Mouse (Mus musculus) left cerebral cortex, adult 9 months (tissue): ENCODE measurements around the gene Lcat.
"Not testable (repeated sequence)": the region's sequence is repeated elsewhere in the genome, so short reads cannot be mapped to it uniquely, and the experiment has no call there.

Experiments used
- DNase-seq, 2 experiments: peaks; one replicate each; pipeline ENCODE4 v3.0.0; 2022; ENCODE audit warnings: low spot score in 2 of 2

Lcat gene

DNA sequence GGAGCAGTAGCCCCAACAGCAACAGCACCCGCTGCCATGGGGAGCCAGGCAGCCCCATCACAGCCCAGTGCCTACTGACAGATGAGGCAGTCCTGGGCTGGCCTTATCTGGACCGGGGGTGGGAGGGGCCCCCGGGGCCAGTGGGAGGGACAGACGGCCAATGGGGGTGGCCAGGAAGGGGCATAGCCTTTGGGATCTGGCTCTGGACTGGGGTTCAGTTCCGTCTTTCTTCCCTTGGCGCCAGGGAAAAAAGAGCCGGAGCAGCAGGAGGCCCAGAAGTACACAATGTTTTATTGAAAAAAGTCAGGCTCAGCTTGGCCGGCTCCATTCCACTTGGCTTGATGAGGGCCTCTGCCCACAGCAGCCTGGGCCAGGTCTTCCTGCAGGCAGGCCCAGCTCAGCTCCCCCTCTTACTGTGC is at the start of gene Lcat:
Lcat (minus strand) TSS at position 62 of the 419 bp plus-strand sequence.
- DNase-seq: peak in 1 of 2 experiments; percentile 46

DNA sequence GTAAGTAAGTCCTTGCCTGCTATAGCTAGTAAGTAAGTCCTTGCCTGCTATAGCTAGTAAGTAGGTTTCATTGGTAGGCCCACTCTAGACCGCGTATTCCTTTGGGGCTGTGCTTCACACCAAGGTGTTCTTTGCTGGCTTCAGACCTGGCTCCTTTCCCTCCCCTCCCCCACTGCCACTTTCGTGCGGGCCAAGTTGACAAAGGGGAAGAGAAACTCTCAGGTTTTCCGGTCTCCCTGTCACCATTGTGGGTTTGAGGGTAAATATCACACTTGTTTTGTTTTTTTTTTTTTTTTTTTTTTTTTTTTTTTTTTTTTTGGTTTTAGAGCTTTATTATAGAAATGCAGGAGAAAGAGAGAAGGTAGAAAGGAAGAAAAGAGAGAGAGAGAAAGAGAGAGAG is 49.3 kb upstream of the Lcat start:
- DNase-seq: no peak

GRCm38 (mm10) chr8:105991546-105991945 is 48.4 kb upstream of the Lcat start:
- no peak for DNase-seq

- peak in 1 of 2 experiments; percentile 75 for DNase-seq
These were observed 47.7 kb upstream of the Lcat start, which contains the start of gene Dus2 for GRCm38 (mm10) chr8:105990856-105991387. Dus2 (plus strand) TSS chr8:105991337.

DNA sequence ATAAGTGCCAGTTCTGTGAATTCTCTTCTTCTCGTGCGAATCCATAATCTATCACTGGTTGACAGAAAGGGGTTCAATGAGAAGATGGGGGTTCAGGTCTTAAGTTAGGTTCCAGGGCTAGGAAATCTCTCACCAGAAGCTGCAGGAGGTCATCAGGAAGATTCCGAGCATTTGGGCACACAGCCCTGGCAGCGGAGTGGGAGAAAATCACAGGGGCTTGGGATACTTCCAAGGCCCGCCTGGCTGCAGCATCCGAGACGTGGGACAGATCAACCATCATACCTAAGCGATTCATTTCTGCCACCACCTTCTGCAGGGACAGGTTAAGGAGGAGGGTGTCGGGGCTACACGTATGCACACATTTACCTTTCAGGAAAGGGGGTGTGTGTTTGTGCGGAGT is 45.4 kb upstream of the Lcat start:
- no peak for DNase-seq

DNA sequence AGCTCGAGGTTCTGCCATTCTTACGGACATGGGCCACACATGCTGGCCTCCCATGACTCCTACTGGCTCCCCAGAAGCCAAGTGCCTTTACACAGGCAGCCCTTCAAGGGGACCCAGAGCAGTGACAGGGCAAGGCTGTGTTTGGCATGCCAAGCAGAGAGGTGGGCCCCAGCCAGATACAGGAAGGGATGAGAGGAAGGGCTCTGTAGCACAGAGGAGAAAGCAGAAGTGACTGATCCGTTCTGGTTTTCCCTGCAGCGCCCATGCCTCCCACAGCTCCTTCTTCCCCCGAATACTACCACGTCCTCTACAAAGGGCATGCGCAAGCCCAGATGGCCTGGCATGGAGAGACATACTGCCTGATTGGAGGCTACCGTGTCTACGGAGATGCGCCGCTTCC is 40.2 kb upstream of the Lcat start:
- not testable (repeated sequence) for DNase-seq

DNA sequence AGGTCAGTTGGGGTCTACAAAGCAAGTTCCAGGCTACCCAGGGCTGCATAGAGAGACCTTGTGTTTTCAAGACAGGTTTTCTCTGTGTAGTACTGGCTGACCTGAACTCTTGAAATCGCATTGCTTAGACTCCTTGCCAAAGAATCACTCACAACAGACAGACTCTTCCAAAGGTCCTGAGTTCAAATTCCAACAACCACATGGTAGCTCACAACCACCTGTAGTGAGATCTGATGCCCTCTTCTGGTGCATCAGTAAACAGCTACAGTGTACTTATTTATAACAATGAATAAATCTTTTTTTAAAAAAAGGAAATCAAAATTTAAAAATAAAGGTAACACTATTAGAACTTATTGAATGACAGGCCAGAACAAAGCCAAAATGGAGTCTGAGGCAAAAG is 38.0 kb upstream of the Lcat start:
- DNase-seq: no peak

GRCm38 (mm10) chr8:105979325-105979724 is 36.1 kb upstream of the Lcat start, which contains the start of gene Dpep3:
Dpep3 (minus strand) TSS chr8:105979429.
- no peak for DNase-seq

DNA sequence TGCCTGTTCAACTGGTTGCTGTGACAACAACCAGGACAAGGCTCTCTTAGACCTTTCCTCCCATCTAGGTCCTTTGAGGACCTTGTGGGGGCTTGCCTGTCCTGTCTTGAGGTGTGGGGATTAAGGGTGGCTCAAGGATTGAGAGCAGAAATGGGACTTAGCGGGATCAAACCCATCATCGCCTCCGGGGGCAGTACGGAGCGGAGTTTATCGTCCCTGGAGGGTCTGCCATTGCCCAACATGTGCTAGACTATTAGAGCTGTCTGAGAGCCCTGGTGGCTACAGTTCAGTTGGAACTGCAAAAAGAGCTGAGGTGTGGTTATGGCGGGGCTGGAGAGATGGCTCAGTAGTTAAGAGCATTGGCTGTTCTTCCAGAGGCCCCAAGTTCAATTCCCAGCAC is 32.2 kb upstream of the Lcat start:
- DNase-seq: no peak

- no peak for DNase-seq
These were observed 28.0 kb upstream of the Lcat start for GRCm38 (mm10) chr8:105971019-105971720.

GRCm38 (mm10) chr8:105969367-105969766 is 26.2 kb upstream of the Lcat start:
- DNase-seq: no peak

DNA sequence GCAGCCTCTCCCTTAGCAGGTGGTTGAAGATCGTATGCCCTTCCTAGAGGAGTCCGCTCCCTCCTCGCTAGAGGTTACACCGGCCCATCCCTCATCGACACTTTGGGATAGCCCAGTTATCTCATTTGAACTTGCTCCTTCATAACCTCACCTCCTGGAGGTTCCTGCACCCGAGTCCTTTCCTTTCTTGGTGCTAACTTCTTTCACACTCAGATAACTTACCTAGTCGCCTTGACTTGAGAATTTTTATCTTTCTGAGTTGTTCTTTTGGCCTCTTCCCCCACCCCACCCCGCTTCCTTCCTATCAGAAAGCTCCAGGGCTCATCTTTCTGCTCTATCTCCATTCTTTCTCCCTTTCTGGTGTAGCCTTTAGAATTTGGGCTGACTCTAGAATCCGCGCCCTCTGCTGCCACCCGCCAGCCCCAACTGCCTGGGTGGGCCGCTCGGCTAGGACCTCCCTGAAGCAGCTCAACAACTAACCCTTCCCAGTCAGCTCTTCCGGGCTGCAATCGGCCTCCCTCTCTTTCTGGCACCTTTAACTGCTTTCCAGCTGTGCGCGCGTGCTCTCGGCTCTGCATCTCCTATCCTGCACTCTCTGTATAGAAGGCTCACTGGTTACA is 23.6 kb upstream of the Lcat start:
- DNase-seq: no peak

DNA sequence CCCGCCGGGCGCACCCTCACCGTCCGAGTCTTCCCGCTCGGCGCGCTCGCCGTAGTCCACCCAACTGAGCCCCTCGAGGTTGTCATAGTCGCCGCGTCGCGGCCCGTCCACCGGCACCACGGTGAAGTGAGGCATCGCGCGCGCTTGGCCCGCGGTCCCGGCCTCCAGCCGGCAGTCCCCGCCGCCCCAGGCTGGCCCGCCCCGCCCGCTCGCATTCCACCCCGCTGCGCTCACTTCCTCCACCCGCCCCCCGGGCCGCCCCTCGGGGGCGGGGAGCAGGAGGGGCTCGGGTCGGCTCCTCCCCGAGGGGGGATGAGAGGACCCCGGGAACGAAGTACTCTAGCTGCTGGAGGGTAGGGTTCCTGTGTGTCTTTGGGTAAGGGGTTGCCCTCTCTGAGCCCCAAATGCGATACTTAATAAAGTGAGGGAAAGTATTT is 22.7 kb upstream of the Lcat start, which contains the start of gene Slc12a4:
Slc12a4 (minus strand) TSS at position 193 of the 437 bp plus-strand sequence.
- no peak for DNase-seq

GRCm38 (mm10) chr8:105965266-105965904 is 22.2 kb upstream of the Lcat start:
- no peak for DNase-seq

- no peak for DNase-seq
These were observed 21.5 kb upstream of the Lcat start for GRCm38 (mm10) chr8:105964506-105965265.

DNA sequence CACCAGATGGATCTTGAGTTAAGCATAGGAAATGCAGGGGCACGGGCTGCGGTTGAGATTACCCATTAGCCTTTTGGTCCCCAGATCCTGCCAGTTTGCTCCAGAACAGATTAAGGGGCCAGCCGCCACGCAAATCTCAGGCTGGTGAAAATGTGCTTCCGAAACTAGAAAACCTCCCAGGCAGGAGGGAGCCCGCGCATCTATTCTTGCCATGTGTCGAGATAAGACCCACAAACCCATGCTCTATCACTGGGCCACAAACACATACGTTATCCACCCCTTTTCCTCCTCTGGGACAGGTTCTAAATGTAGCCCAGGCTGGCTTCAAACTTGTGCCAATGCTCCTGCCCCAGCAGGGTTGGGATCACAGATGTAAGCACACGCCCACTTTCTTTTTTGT is 18.4 kb upstream of the Lcat start:
- no peak for DNase-seq

DNA sequence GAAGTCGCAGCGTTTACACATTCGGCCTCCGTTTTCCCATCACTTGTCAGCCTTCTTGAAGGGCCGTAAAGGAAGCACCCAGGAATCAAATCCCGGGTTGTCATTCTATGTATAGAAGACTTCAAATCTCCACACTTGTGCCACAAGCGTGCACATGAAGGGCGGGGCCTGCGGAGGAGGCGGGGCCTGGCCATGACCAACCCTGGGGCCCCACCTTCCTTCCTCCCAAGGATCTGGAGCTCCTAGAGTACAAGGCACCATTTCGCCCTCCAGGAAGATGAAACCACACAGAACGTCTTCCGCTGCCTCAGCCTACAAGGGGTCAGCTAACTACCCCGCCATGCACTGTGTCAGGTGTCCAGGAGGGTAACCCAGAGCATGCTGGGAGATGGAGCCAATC is 17.9 kb upstream of the Lcat start:
- no peak for DNase-seq

GRCm38 (mm10) chr8:105959350-105959749 is 16.2 kb upstream of the Lcat start:
- DNase-seq: no peak

DNA sequence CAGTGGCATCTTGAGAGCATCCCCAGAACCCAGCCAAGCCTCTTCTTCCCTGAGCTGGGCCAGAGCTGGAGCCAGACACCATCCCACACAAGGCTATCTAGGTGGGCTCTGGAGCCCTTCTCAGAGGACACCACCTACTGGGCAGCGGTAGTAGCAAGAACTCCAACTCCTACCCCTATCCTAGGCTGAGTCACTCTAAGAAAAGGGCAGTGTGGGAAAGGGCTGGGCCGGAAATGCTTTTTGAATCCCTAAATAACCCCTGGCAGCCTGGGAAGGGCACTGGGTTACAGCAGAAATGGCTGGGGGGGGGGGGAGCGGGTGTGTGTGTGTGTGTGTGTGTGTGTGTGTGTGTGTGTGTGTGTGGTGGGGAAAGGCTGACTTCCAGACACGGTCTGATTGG is 14.6 kb upstream of the Lcat start:
- no peak for DNase-seq

- no peak for DNase-seq
These were observed 13.4 kb upstream of the Lcat start for GRCm38 (mm10) chr8:105956556-105956955.

DNA sequence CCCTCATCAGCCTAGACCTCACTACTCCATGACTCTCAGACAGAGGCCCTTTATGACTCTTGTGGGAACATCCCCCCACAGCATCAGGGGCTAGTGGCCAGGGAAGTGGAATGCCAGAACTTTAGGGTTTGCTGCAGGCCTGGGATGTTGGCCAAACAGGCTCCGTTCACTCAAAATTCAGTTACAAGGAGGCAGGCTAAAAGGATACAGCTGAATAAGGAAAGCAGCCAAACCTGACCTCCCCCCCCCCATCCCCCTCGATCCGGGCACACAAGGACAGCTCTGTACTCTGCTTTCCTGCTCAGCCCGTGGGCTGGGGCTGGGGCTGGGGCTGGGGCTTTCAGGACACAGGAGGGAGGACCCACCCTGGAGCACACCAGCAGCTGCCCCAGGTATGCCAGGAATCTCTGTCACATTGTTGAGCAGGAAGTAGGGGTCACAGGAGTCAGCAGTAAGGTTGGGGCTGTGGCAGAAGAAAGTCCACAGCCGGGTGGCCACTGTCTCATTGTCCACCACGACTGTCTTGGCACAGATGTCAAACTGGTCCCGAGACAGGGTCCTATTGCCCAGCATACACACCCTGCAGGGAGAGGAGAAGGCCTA is 8.0 kb upstream of the Lcat start:
- DNase-seq: peak in 1 of 2 experiments; percentile 64
